Mouse (Mus musculus): ENCODE results near the gene Rps15.

DNA sequence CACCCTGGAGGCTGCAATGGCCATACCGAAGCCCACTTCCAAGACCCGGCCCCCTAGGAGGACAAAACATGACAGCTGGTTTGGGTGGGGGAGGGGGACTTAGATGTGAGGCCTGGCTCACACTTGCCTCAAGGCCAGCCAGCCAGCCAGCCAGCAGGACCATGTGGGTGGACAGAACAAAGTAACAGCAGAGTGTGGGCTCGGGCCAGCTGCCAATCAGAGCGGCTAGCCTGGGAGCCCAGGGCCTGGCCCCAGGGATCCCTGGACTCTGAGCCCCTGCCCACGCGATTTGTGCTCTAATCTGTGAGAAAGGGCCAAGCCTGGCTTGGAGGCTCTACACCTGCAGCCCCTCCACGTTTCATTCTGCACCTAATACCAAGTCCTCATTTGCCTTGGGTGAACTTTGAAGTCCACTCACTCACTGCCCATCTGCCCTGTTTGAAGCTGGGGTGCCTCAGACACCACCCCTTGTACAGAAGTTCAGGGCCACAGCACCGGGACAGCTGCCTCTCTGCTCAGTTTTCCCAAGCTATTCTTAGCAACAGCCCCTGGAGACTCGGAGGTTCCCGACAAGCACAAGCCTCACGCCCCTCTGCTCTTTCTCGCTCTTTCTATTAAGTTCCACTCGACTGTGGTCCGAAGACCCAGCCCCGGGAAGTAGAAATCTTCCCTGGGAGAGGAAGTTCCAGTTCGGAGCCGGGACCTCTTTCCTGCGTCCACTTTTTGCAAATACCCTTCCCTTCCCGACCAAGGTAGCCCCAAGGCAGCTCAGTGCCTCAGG lies 32.2 kb upstream of the Rps15 start:
- TF ChIP-seq POLR2A (IDR thresholded peaks at IDR 0.05; ENCODE audit: control insufficient read depth, extremely low read depth, insufficient read depth, low read length, poor library complexity) (no peak), CTCF (IDR thresholded peaks at IDR 0.05; ENCODE audit: borderline replicate concordance, control insufficient read depth, extremely low read depth, insufficient read depth, low read length, poor library complexity) (no peak)
